Mouse (Mus musculus) heart, embryonic 12.5 days (tissue): ENCODE data around the gene Uri1. TPM values are rescaled to one million over a fixed set of nuclear protein-coding genes. Genes with fewer than 3 reads are reported as not detected.

Source experiments
- ATAC-seq: fragments of 200-750 bp; cut with Nextera tagmentation; 2 replicates; pipeline ENCODE4 v1.8.0; 2017; ENCODE audit warnings: moderate TSS enrichment, moderate library complexity; ENCODE audit not compliant: insufficient number of reproducible peaks, low FRiP score
- H3K27ac ChIP-seq: fragments of 300-500 bp; sonication (generic); 2 replicates; pipeline ENCODE4 v1.5.1; 2016; ENCODE audit warnings: mild to moderate bottlenecking, moderate library complexity; ENCODE audit not compliant: poor library complexity, severe bottlenecking
- H3K27me3 ChIP-seq: fragments of 300-500 bp; sonication (generic); replicated peaks from 2 replicates; pipeline ENCODE4 v1.6.1; 2016; ENCODE audit warnings: mild to moderate bottlenecking, moderate library complexity
- H3K36me3 ChIP-seq: fragments of 300-500 bp; sonication (generic); 2 replicates; pipeline ENCODE4 v1.6.1; 2016; ENCODE audit warnings: mild to moderate bottlenecking, moderate library complexity
- H3K4me1 ChIP-seq: fragments of 300-500 bp; sonication (generic); replicated peaks from 2 replicates; pipeline ENCODE4 v1.6.1; 2016; ENCODE audit warnings: mild to moderate bottlenecking
- H3K4me2 ChIP-seq: fragments of 300-500 bp; sonication (generic); 2 replicates; pipeline ENCODE4 v1.6.1; 2016; ENCODE audit warnings: mild to moderate bottlenecking, moderate library complexity
- H3K4me3 ChIP-seq: fragments of 300-500 bp; sonication (generic); 2 replicates; pipeline ENCODE4 v1.5.1; 2016; ENCODE audit warnings: mild to moderate bottlenecking
- H3K9ac ChIP-seq: fragments of 300-500 bp; sonication (generic); 2 replicates; pipeline ENCODE4 v1.6.1; 2016; ENCODE audit warnings: mild to moderate bottlenecking, moderate library complexity
- H3K9me3 ChIP-seq: fragments of 300-500 bp; sonication (generic); replicated peaks from 2 replicates; pipeline ENCODE4 v1.6.1; 2016; ENCODE audit warnings: mild to moderate bottlenecking, moderate library complexity
- WGBS: fragments of 180-500 bp; shearing (Covaris S2); methylation state at CpG from one replicate; pipeline ENCODE4 v1.1.7; 2016; 5-methylcytosine and 5-hydroxymethylcytosine counted together
- polyA plus RNA-seq: library from polyadenylated mRNA; unstranded; fragments of >200 nt; fragmentation: Nextera tagmentation; extraction: Ambion mirVana; gene quantifications from 2 replicates; pipeline ENCODE4 v1.2.1, GENCODE M21; 2016

The Uri1 gene
- polyA plus RNA-seq, 1 experiment from 2014 or later: 43.5 TPM

DNA sequence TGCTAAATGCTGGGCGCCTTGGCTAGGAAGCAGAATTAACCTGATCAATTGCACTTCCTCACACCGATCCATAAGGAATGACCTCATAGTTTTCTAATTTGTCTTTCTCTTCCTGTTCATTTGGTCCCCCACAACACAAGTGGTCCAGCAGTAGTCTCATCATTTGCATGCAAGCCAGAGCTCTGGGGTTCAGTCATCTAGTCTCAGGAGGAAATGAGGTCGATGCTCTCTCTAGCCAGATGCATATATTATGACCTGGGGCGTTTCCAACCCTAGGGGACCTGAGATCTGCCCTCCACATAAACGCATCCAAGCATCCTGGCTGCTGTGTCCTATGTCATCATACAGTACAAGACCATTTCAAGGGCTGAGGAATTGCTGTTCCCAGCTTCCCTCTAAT lies 14.2 kb upstream of the Uri1 start:
- ATAC-seq: no peak
- no peak overlapping the region for H3K9ac ChIP-seq
- no peaks in the 10 kb centered on the region for H3K9me3 ChIP-seq
- H3K27me3 ChIP-seq: no peaks in the 10 kb centered on the region
- no peaks in the 10 kb centered on the region for H3K36me3 ChIP-seq
- H3K27ac ChIP-seq: no peak overlapping the region
- H3K4me2 ChIP-seq: no peak overlapping the region
- H3K4me3 ChIP-seq: no peak overlapping the region
- H3K4me1 ChIP-seq: no peaks in the 10 kb centered on the region
- 69% methylated on average over 5 of the region's 5 CpGs for WGBS

DNA sequence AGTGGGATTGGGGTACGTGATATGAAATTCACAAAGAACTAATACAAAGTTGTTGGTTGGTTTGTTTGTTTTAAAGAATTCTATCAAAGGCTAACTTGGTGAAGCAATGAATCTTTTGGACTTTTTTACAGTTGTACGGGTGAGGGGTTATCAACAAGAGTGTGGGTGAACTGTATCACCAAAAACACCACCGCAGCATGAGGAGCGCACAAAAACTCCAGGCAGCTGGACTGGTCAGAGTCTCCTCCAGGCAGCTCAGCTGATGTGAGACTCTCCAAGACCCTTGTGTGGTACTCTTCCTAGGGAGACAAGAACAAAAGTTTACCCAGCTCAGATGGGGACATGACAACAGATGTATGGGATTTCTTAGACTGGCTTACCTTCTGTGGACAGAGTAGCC lies 7.8 kb upstream of the Uri1 start:
- no peak for ATAC-seq

DNA sequence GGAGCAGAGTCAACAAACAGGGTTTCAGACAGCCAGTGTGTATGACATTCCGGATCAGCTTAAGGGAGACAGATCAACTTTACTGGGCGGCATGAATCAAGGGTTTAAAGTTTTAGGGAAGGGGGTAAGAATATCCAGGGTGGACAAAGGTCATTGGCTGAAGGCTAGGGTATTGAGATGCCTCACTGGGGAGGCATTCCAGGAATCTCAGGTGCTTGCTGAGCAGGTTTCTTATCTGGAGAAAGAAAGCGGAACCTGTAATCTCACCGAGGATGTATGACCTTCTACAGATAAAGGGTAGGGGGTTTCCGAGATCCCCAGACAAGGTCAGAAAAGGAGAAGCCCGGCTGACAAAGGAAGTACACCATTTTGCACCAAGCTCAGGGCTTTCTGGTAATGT lies 7.3 kb upstream of the Uri1 start:
- 25% methylated on average over 6 of the region's 6 CpGs for WGBS
- H3K4me3 ChIP-seq: no peak overlapping the region
- no peaks in the 10 kb centered on the region for H3K9me3 ChIP-seq
- no peak overlapping the region for H3K4me2 ChIP-seq
- ATAC-seq: no peak
- H3K36me3 ChIP-seq: no peaks in the 10 kb centered on the region
- no peaks in the 10 kb centered on the region for H3K27me3 ChIP-seq
- H3K27ac ChIP-seq: no peak overlapping the region
- H3K9ac ChIP-seq: no peak overlapping the region
- no peaks in the 10 kb centered on the region for H3K4me1 ChIP-seq

More for the DNA sequence above, 7.8 kb upstream of the Uri1 start:
- Histone ChIP-seq H3K9ac (no peak overlapping the region), H3K4me3 (no peak overlapping the region), H3K27ac (no peak overlapping the region), H3K4me2 (no peak overlapping the region), H3K36me3 (no peaks in the 10 kb centered on the region), H3K4me1 (no peaks in the 10 kb centered on the region), H3K9me3 (no peaks in the 10 kb centered on the region), H3K27me3 (no peaks in the 10 kb centered on the region)
- WGBS: 70% methylated on average over 4 of the region's 4 CpGs

DNA sequence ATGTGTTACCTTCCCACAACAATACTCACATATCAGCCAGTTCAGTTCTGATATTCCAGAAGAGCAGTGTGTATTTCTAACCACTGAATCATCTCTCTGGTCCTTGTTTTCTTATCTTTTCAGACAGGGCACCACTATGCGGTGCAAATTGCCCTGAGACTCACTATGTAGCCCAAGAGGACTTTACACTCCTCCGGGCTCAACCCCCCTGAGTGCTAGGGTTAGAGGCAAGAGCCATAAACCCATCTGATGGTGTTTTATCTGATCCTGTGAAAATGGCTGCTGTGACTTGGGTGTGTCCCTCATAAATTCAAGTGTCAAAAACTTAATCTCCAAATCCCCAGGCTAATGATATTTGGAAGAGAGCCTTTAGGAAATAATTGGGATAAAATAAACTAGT lies 6.6 kb upstream of the Uri1 start:
- Histone ChIP-seq H3K9ac (no peak overlapping the region), H3K27ac (no peak overlapping the region), H3K4me1 (no peaks in the 10 kb centered on the region), H3K4me3 (no peak overlapping the region), H3K4me2 (no peak overlapping the region), H3K9me3 (no peaks in the 10 kb centered on the region), H3K27me3 (no peaks in the 10 kb centered on the region), H3K36me3 (no peaks in the 10 kb centered on the region)
- no peak for ATAC-seq
- 41% methylated on average over 2 of the region's 2 CpGs for WGBS

DNA sequence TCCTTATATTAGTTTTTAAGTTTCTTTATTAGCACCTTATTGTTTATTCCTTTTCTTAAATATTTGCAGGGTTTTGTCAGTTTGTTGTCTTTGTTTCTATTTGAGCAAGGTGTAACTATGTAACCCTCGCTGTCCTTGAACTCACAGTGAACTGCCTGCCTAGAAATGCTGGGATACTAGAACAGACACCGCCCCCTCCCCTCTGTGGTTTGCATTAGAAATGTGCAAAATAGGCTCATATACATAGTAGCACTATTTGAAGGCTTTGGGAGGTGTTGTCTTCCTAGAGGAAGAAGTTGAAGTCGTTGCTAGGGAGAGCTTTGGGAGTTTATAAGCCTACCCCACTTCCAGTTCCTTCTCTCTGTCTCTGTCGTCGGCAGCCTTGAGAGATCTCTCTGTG lies 5.7 kb upstream of the Uri1 start:
- Histone ChIP-seq H3K27ac (no peak overlapping the region), H3K9me3 (no peaks in the 10 kb centered on the region), H3K4me2 (no peak overlapping the region), H3K36me3 (no peaks in the 10 kb centered on the region), H3K4me3 (no peak overlapping the region), H3K27me3 (no peaks in the 10 kb centered on the region), H3K9ac (no peak overlapping the region), H3K4me1 (no peaks in the 10 kb centered on the region)
- whole genome bisulfite sequencing: 49% methylated on average over 5 of the region's 5 CpGs
- ATAC-seq: no peak

DNA sequence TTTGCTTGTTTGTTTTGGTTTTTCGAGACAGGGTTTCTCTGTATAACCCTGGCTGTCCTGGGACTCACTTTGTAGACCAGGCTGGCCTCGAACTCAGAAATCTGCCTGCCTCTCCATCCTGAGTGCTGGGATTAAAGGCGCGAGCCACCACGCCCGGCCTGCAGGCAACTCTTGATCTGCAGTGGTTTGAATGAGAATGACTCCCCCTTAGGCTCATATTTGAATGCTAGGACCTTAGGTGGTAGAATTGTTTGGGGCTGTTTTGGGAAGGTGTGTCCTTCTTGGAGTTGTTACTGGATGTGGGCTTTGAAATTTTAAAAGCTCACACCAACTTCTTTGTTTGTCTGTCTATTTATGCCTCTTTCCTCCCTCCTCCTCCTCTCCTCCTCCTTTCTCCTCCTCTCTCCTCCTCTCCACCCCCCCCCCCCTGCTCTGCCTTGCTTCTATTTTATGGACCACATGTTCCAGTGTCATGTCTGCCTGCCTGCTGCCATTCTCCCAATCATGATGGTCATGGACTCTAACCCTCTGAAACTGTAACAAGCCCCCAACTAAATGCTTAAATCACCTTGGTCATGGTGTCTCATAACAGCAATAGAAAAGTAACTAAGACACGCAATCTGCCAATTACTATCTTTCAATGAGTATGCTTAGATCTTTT lies 4.7 kb upstream of the Uri1 start:
- H3K27me3 ChIP-seq: no peaks in the 10 kb centered on the region
- no peak for ATAC-seq
- no peaks in the 10 kb centered on the region for H3K4me1 ChIP-seq
- no peak overlapping the region for H3K27ac ChIP-seq
- 75% methylated on average over 7 of the region's 7 CpGs for WGBS
- no peaks in the 10 kb centered on the region for H3K36me3 ChIP-seq
- H3K9me3 ChIP-seq: no peaks in the 10 kb centered on the region
- no peak overlapping the region for H3K4me3 ChIP-seq
- H3K9ac ChIP-seq: no peak overlapping the region
- no peak overlapping the region for H3K4me2 ChIP-seq

DNA sequence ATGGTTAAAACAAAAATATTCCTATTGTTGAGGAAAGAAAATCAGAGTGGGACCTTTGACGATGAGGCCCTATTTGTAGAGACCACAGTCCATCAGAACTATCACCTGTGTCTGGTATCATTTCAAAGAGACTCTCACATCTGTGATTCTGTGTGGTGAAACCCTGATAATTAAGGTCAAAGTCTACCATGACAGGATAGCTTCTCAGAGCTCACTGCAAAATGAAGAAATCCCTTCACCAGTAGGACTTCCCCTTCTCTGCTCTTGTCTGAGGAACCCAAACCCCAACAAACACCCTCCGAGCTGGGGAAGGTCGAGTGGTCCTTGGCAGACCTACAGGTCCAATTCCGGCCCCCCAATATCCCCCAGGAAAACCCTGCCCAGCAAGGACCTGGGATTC lies 1.5 kb upstream of the Uri1 start:
- Histone ChIP-seq H3K4me2 (no peak overlapping the region), H3K27ac (no peak overlapping the region), H3K9me3 (no peaks in the 10 kb centered on the region), H3K9ac (no peak overlapping the region), H3K4me3 (no peak overlapping the region), H3K27me3 (no peaks in the 10 kb centered on the region), H3K4me1 (no peaks in the 10 kb centered on the region), H3K36me3 (no peaks in the 10 kb centered on the region)
- WGBS: 71% methylated on average over 4 of the region's 4 CpGs
- no peak for ATAC-seq

DNA sequence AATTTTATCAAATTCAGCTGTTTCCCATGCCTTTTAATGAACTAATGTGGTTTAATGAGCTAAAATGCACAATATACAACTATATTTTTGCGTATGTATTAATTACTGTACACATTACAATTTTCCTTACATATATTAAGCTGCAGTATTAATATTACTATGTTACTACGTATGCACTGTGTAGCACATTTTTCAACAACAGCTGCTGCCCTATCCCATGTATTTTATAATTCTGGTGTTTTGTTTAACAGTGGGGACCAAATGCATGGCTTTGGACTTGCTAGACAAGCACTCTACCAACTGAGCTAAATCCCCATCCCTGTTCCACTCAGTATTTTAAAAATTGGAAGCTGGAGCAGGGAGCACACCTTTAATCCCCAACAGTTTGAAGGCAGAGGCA lies 3.6 kb downstream of the Uri1 start:
- H3K27me3 ChIP-seq: no peaks in the 10 kb centered on the region
- no peak overlapping the region for H3K27ac ChIP-seq
- 32% methylated on average over 2 of the region's 2 CpGs for whole genome bisulfite sequencing
- H3K4me2 ChIP-seq: peak overlapping the region; percentile 67
- H3K36me3 ChIP-seq: no peaks in the 10 kb centered on the region
- H3K4me1 ChIP-seq: no peaks in the 10 kb centered on the region
- ATAC-seq: no peak
- H3K9me3 ChIP-seq: no peaks in the 10 kb centered on the region
- no peak overlapping the region for H3K9ac ChIP-seq
- peak overlapping the region; percentile 83 for H3K4me3 ChIP-seq

DNA sequence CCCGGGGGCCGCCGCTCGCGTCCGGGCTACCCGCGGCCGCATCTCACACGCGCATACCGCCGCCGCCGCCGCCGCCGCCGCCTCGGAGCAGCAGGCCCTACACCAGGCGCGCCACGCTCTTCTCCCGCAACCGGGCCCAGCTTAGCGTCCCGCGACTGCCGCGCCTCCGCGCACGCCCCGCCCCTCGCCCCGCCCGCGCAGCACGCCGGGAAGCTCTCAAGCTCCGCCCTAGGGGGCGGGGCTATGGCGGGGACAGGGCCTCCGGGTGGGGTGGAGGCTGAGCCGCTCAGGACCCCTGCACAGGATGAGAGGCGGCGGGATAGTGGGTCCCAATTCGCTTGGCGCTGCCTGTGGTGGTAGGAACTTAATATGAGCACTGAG lies 4.0 kb downstream of the Uri1 start:
- peaks cover 1% of the 10 kb centered on the region; the same call in 1 of the 2 replicates for H3K4me1 ChIP-seq
- H3K27me3 ChIP-seq: no peaks in the 10 kb centered on the region
- ATAC-seq: peak; percentile 95
- peak overlapping the region; percentile 92 for H3K9ac ChIP-seq
- H3K27ac ChIP-seq: peak overlapping the region; percentile 80
- H3K36me3 ChIP-seq: no peaks in the 10 kb centered on the region
- under 1% methylated on average over 49 of the region's 49 CpGs for WGBS
- H3K4me2 ChIP-seq: peak overlapping the region; percentile 67
- no peaks in the 10 kb centered on the region for H3K9me3 ChIP-seq
- H3K4me3 ChIP-seq: peak overlapping the region; percentile 83

DNA sequence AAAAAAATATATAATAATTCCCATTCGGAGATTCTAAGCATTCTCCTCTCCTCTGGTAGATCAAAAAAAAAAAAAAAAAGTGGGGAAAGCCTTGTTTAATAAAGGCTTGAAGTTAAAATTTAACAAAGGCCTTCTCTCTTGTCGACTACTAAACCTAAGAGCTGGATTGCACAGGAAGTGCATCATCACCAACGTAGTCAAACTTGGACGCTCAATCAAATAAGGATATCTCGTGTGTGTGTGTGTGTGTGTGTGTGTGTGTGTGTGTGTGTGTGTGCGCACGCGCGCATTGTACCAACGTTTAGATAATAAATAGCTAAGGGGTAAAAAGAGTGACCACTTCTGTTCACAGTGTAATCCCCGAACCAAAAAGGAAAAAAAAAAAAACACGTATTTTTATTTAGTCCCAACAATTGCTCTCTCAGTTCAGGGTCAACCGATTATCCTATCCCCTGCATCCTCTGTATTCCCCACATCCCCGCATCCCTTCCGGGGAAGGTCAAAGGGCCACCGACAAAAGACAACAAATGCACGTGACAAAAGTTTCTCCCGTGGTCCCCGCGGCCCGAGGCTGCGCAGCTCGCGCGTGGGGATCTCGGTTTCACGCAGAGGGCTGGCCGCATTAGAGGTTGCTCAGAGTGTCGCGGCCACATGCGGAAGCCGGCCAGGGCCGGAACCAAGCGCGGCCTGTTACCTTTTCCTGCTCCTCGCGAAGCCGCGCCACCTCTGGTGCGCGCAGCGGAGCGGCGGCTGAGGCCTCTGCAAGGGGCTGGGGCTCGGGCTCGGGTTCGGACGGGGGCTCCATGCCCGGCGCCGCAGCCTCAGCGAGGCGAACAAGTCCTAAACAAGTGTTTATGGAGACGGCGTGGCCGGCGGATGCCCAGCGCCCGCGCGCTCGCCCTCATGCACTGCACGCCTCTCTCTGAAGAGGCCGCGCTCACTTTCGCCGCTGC lies 4.7 kb downstream of the Uri1 start:
- under 1% methylated on average over 67 of the region's 67 CpGs for WGBS
- peak overlapping the region; percentile 92 for H3K9ac ChIP-seq

DNA sequence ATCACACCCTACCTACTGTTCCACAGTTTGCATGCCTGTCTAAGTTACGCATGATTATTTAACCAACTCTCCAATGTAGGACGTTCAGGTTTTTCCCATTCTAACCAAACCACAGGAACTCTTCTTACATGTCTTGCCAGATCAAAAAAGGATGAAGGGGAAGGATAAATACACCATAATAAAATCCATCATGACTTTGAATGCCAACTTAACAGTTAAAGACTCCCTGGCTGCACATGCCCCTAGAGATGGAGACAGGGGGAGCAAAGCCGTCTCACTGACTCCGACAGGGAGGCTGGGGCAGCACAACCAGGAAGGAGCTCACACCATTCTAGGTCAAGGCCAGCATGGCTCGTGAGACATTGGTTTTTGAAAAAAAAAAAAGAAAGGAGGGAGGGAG lies 8.0 kb downstream of the Uri1 start:
- Histone ChIP-seq H3K4me2 (no peak overlapping the region), H3K9me3 (no peaks in the 10 kb centered on the region), H3K36me3 (no peaks in the 10 kb centered on the region), H3K4me3 (no peak overlapping the region), H3K27ac (no peak overlapping the region), H3K27me3 (no peaks in the 10 kb centered on the region), H3K4me1 (peaks cover 3% of the 10 kb centered on the region; the same call in 1 of the 2 replicates), H3K9ac (no peak overlapping the region)
- no peak for ATAC-seq
- 74% methylated on average over 5 of the region's 5 CpGs for WGBS

More for the DNA sequence above, 4.7 kb downstream of the Uri1 start:
- peak overlapping the region; percentile 67 for H3K4me2 ChIP-seq
- H3K36me3 ChIP-seq: no peaks in the 10 kb centered on the region
- H3K4me1 ChIP-seq: peaks cover 3% of the 10 kb centered on the region; the same call in 1 of the 2 replicates
- peak overlapping the region; percentile 83 for H3K4me3 ChIP-seq
- ATAC-seq: peak; percentile 83
- no peaks in the 10 kb centered on the region for H3K27me3 ChIP-seq
- no peaks in the 10 kb centered on the region for H3K9me3 ChIP-seq
- peak overlapping the region; percentile 80 for H3K27ac ChIP-seq
